In genomic region chr10:116580591-116581358, GRCm38 (mm10) we compare ENCODE assay signal across 8 mouse cellular contexts. TPM values are rescaled to one million over a fixed set of nuclear protein-coding genes. Genes with fewer than 3 reads are reported as not detected.
DNase-seq lines count a peak whose midpoint lies in the region; ATAC-seq lines count a peak whose summit lies in the region.

No protein-coding gene starts in this region.

- peak; percentile 30 for ATAC-seq in common myeloid progenitor, adult 5-6 weeks (replicated peaks; ENCODE audit: low read depth, poor library complexity, severe bottlenecking)
- peak; percentile 81 for ATAC-seq in intestine, embryonic 16.5 days
- ATAC-seq in limb, embryonic 15.5 days (ENCODE audit: insufficient number of reproducible peaks, low FRiP score, low TSS enrichment, low read depth), result peak; percentile 59
- ATAC-seq in midbrain, embryonic 15.5 days (replicated peaks), result peak; percentile 89

- no peaks in the 10 kb centered on the region for H3K27me3 ChIP-seq in intestine, embryonic 16.5 days (replicated peaks; ENCODE audit: control insufficient read depth, insufficient read depth, low read length)
- no peaks in the 10 kb centered on the region for H3K27me3 ChIP-seq in limb, embryonic 15.5 days
- H3K27me3 ChIP-seq in midbrain, embryonic 15.5 days (replicated peaks), result no peaks in the 10 kb centered on the region

- peak overlapping the region; percentile 95 for H3K4me3 ChIP-seq in intestine, embryonic 16.5 days (ENCODE audit: low read length)
- peak overlapping the region; percentile 90 for H3K4me3 ChIP-seq in limb, embryonic 15.5 days
- peak overlapping the region; percentile 91 for H3K4me3 ChIP-seq in midbrain, embryonic 15.5 days

- DNase-seq in left cerebral cortex, adult 18-20 months (ENCODE audit: low spot score in 2 of 2), result peak; percentile 16 to 25
- no peak for DNase-seq in left cerebral cortex, adult 11 months (ENCODE audit: low spot score)
- peak; percentile 50 for DNase-seq in gastrocnemius, postnatal 14 days
- peak; percentile 39 to 41 for DNase-seq in spleen, postnatal 14 days (ENCODE audit: low spot score in 2 of 2)

- peak overlapping the region; percentile 95 for H3K9ac ChIP-seq in intestine, embryonic 16.5 days (ENCODE audit: low read depth, low read length)
- peak overlapping the region; percentile 90 for H3K9ac ChIP-seq in limb, embryonic 15.5 days
- H3K9ac ChIP-seq in midbrain, embryonic 15.5 days, result peak overlapping the region; percentile 98

- H3K4me2 ChIP-seq in intestine, embryonic 16.5 days (ENCODE audit: low read depth, low read length), result peak overlapping the region; percentile 52
- H3K4me2 ChIP-seq in limb, embryonic 15.5 days, result peak overlapping the region; percentile 54
- peak overlapping the region; percentile 79 for H3K4me2 ChIP-seq in midbrain, embryonic 15.5 days

- WGBS in intestine, embryonic 16.5 days, result under 1% methylated on average over 37 of the region's 71 CpGs
- under 1% methylated on average over 50 of the region's 71 CpGs for WGBS in limb, embryonic 15.5 days
- WGBS in midbrain, embryonic 15.5 days, result under 1% methylated on average over 51 of the region's 71 CpGs

- H3K4me1 ChIP-seq in intestine, embryonic 16.5 days (ENCODE audit: control insufficient read depth, insufficient read depth, low read length), result peaks cover 8% of the 10 kb centered on the region; the same call in 1 of the 2 replicates
- H3K4me1 ChIP-seq in limb, embryonic 15.5 days, result peaks cover 2% of the 10 kb centered on the region; the same call in 1 of the 2 replicates
- H3K4me1 ChIP-seq in midbrain, embryonic 15.5 days, result peaks cover 23% of the 10 kb centered on the region

- intact Hi-C loops in gastrocnemius, postnatal 14 days (cut with DNase I; ENCODE audit: low total_unique reads), result no loop called here

- H3K36me3 ChIP-seq in intestine, embryonic 16.5 days (ENCODE audit: control insufficient read depth, insufficient read depth, low read length), result no peaks in the 10 kb centered on the region
- 0 out of 2 replicates have a peak, but pooled peaks cover 10% of the 10 kb centered on the region for H3K36me3 ChIP-seq in limb, embryonic 15.5 days
- H3K36me3 ChIP-seq in midbrain, embryonic 15.5 days (replicated peaks), result no peaks in the 10 kb centered on the region

- H3K9me3 ChIP-seq in intestine, embryonic 16.5 days (ENCODE audit: control insufficient read depth, low read length), result no peaks in the 10 kb centered on the region
- no peaks in the 10 kb centered on the region for H3K9me3 ChIP-seq in limb, embryonic 15.5 days
- no peaks in the 10 kb centered on the region for H3K9me3 ChIP-seq in midbrain, embryonic 15.5 days

- peak overlapping the region; percentile 98 for H3K27ac ChIP-seq in intestine, embryonic 16.5 days (ENCODE audit: low read length)
- peak overlapping the region; percentile 98 for H3K27ac ChIP-seq in limb, embryonic 15.5 days
- peak overlapping the region; percentile 98 for H3K27ac ChIP-seq in midbrain, embryonic 15.5 days

RNA-seq across cellular contexts. Expression of gene Cnot2, which starts 0.5 kb away (rescaled TPM):
- total RNA-seq in left cerebral cortex, adult 18-20 months (2021), result 10 to 100 TPM; 76.3 to 84.9 TPM
- 142 and 172 TPM in 2 replicates for total RNA-seq in common myeloid progenitor, adult 5-6 weeks (2017)
- 10 to 100 TPM; 36.2 to 40.6 TPM for total RNA-seq in gastrocnemius, postnatal 14 days (2021)
- 69.0 and 74.8 TPM in 2 replicates for polyA plus RNA-seq in intestine, embryonic 16.5 days (2015; fragmentation: Nextera tagmentation; extraction: Ambion mirVana)
- 102 and 108 TPM in 2 replicates for polyA plus RNA-seq in limb, embryonic 15.5 days (2015; fragmentation: Nextera tagmentation; extraction: Ambion mirVana)
- 92.0 and 95.4 TPM in 2 replicates for polyA plus RNA-seq in midbrain, embryonic 15.5 days (2015; fragmentation: Nextera tagmentation; extraction: Ambion mirVana)

Comparison
In these comparisons a context has a peak if more than half of its experiments do, and no peak if none do; other contexts are left out.
1. ATAC-seq: peak in every context shown above with its lines; median percentile 89 in midbrain, embryonic 15.5 days; 81 in intestine, embryonic 16.5 days; 59 in limb, embryonic 15.5 days; 30 in common myeloid progenitor, adult 5-6 weeks.